Mouse (Mus musculus) embryo, embryonic 11 days (tissue): ENCODE data around the gene Rad17.

Source experiments
- DNase-seq: peaks from one replicate; pipeline ENCODE4 v3.0.0-alpha.2; 2015

Rad17 gene

DNA sequence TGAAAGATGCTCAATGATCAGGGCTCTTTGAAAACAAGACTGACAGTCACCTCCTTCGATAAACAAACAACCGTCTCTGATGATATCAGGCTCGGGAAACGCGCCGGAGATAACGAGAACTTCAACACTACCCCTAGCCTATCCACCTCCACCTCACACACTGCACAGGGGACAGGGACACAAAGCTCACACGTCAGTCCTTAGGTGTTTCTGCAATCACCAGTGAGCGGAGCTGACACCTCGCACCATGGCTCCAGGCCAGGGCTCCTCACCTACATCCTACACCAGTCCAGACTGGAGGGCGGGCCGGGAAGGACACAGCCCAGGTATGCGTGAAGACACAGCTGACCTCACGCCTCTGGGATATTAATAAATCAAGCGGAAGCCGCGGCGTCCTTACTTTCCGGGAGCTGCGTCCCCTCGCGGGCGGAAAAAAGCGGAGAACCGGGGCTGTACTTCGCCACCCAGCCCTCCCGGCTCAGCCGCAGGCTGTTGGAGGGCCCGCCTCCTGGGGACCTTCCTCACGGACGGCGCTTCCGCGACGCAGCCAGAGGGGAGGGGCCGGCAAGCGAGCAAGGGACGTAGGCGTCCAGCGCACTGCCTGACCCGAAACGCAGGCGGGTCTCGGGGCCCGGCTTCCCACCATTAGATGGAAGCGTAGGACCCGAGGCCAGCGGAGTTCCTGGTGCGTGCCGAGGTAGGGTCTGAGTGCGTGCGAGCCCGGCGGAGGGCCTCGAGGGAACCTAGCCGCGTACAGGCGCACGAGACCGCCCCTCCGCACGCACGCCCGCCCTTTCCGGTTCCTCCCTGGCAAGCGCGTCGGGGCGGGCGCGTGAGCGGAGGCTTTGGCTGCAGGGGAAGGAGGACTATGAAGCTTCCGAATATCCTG, at the start of gene Rad17, which contains the start of gene Ak6:
TSS of gene Rad17 (minus strand) at position 502 of the 889 bp plus-strand sequence.
TSS of gene Ak6 (plus strand) at position 430 of the 889 bp plus-strand sequence.
- peak; percentile 95 for DNase-seq

DNA sequence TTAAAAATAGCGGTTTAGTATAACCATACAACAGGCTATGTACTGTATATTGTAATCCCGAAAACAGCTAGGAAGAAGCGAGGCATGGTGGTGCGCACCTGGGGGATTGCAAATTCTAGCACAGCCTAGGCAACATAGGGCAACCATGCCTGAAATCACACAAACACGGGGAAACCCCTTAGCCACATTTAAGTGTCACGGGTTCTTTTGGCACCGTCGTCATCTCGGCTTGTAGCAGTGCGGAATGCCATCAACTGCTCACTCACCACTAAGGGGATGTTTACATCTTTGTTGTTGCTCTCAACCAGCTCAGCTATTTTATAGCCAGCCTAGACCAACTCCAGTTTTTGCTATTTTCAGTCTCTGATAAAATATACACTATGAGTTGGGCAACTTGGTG, 48.0 kb upstream of the Rad17 start:
- no peak for DNase-seq

DNA sequence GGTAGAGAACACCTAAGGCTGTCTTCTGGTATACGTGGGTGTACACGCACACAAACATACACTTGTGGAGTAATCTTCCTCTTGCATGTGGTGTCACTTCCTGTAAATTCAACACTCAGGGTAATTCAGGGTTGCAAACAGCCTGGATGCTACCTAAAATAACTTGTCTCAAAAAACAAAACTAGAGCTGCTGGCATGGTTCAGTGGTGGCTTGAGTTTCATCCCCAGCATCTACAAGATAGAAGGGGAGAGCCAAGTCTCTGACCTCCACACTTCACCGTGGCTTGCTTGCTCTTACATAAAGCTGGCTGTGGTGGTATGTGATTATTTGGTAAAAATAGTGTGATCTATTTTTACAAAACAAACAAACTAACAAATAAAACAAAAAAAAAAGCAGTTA, 46.7 kb upstream of the Rad17 start:
- DNase-seq, result no peak

DNA sequence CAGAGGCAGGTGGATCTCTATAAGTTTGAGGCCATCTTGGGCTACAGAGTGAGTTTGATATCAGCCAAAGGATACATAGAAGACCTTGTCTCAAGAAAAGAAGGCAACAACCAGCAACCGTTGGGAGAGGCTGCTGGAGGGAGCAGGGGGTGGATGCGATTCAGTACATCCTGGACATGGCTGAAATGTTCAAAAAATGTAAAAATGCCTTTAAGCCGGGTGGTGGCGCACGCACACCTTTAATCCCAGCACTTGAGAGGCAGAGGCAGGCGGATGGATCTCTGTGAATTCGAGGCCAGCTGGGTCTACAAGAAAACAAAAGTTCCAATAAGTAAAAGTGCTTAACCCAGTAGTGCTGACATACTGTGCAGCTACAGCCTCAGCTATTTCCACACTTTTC, 36.7 kb upstream of the Rad17 start:
- DNase-seq, result no peak

DNA sequence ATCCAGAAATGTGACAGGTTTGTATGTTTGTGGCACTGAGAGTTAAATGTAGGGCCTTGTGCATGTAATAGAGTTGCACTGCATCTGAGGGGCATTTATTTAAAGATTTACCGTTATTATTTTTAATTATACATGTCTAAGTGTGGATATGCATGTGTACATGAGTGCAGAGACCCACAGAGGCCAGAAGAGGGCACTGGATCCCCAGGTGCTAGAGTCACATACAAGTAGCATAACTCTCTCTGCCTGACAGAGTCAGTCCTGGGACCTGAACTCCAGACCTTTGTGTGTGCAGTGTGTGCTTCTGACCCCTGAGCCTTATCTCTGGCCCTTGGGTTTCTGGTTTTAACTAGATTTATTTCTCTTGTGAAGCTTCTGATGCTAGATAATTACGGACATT, 33.5 kb upstream of the Rad17 start:
- no peak for DNase-seq

DNA sequence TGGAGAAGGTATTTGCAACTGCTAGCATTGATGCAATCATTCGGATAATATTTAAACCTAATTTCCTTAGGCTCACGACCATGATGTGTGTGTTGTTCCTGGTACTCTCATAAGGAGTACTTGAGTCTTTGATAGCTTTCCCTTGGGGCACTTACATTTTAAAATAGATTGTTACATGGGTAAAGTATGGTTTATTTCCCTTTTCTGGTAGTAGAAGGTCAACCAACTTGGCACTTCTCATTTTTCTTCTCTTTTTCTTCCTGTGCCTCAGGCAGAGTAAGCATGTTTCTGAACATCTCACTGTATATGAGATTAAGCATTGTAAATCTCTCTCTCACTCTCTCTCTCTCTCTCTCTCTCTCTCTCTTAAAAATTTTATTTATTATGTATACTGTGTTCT, 32.0 kb upstream of the Rad17 start:
- DNase-seq, result no peak

- DNase-seq, result no peak
Observed at GRCm38 (mm10) chr13:100681615-100682014, 30.8 kb upstream of the Rad17 start.

- DNase-seq, result no peak
Observed at GRCm38 (mm10) chr13:100675936-100676635, 25.2 kb upstream of the Rad17 start.

DNA sequence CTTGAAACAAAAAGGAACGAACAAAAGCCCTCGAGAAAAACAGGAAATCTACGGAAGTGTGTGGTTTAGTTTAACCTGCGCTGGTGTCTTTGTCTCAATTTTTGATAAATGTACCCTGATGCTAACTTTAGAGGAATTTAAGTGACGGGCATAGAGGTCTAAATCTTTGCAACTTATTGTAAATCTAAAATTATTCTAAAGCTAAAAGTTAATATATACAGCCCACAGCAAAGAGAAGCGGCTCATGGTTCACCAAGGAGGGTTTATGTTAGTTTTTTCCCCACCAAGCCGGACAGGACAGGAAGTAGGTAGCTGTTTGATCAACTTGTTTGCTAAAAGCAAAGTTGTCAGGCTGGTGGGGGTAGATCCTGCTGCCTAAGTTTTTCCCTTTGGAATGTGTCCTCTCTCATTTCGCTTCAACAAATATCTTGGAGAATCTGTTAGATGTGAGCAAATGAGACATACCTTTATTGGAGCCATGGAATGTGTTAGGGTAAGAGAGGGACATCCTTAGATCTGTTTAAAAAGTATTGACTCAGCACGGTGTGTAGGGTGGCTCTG, 19.4 kb upstream of the Rad17 start:
- DNase-seq, result peak; percentile 15

DNA sequence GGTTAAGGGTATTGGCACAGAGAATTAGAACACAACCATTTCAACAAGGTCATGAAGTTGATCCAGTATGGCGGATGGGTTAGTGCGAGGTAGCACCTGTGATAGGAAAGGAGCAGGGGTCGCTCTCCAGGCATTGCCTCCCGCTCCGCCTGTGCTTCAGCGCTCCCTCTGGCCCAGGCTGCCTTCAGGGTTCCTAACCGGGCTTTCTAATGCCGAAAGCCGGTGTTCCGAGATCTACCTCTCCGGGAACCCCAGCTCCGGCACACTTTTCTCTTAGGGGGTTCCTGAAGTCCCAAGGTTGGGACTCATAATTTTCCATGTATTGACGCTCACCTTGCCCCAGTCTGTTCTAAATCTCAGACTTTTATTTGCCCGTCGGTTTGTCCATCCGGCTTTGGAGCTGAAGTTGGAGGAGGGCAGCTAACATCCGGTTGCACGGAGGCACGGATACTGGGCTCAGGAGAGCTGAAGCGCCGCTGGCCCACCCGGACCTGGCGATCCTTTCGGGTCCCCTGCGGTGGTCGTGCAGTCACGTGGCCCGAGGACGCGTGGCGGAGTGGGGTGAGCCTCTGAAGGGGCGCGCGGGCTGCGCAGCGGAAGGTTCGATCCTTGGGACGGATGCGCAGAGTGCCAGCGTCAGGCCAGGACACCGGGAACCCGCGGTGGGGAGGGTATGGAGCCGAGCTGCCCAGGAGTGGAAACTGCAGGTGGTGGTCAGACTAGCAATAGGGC, 18.6 kb upstream of the Rad17 start, which contains the start of gene Ccdc125:
TSS of gene Ccdc125 (plus strand) at position 427 of the 732 bp plus-strand sequence.
- DNase-seq, result peak; percentile 74

GRCm38 (mm10) chr13:100659864-100660456, 9.1 kb upstream of the Rad17 start:
- peak; percentile 76 for DNase-seq

- no peak for DNase-seq
Observed at GRCm38 (mm10) chr13:100658091-100658490, 7.2 kb upstream of the Rad17 start.

GRCm38 (mm10) chr13:100651439-100652186, 762 bp upstream of the Rad17 start, which contains the start of gene Taf9:
Taf9 (plus strand) TSS chr13:100651579.
- peak; percentile 7 for DNase-seq

DNA sequence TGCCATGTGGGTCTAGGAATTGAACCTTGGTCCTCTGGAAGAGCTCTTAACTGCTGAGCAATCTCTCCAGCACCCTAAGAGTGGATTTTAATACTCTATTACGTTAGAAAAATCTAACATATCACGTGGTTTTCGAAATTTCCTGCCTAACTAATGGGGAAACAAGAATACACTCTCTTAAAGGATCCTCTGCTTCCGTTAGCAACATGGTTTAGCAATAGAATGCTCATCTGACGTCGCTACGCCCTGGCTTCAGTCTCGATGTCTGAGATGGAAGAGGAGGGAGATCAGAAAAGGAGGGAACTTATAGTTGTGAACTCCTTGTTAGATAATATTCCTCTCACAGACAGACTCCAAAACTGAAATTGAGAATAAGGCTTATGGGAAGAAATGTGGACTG, 2.6 kb downstream of the Rad17 start:
- no peak for DNase-seq

DNA sequence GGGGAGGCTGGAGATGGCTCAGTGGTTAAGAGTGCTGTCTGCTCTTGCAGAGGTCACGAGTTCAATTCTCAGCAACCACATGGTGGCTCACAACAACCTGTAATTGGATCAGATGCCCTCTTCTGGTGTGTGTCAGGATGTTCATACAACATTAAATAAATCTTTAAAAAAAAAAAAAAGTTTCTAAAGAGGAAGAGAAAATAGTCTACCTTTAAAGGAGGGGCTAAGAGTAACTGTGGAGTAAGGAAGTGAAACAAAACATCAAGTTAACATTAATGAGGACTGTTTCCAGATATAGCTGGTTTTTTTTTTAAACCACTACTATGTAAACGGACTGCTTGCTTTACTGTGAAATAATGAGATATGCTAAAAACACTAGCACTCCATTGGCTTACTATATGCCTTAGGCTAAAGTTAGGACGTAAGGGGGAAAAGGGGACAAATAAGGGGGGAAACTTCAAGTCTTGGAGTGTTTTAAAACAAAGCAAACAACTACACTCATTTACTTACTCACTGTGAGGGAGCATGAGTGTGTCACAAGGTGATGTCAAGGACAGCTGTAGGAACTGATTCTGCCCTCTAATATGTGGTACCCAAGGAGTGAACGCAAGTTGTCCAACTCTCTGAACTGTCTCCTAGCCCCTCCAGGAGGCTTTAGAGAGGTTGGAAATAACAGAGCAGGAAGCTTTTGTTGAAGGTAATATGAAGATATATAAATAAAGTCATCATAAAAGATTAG, 8.2 kb downstream of the Rad17 start:
- no peak for DNase-seq

GRCm38 (mm10) chr13:100634106-100634691, 16.7 kb downstream of the Rad17 start:
- DNase-seq, result no peak

- DNase-seq, result no peak
Observed at GRCm38 (mm10) chr13:100622241-100622640, 28.6 kb downstream of the Rad17 start.

GRCm38 (mm10) chr13:100617583-100617982, 33.3 kb downstream of the Rad17 start:
- DNase-seq, result no peak

- DNase-seq, result peak; percentile 50
Observed at GRCm38 (mm10) chr13:100616181-100617087, 34.4 kb downstream of the Rad17 start, which contains the start of gene Marveld2. Marveld2 (minus strand) TSS chr13:100616971.
